Mouse (Mus musculus): ENCODE results near the gene Plxnd1.

Gene Plxnd1

GRCm38 (mm10) chr6:115978596-115978995 lies 16.2 kb downstream of the Plxnd1 start:
- no peak for DNase-seq (ENCODE audit: low spot score)

GRCm38 (mm10) chr6:115977810-115978209 lies 17.0 kb downstream of the Plxnd1 start:
- no peak for DNase-seq (ENCODE audit: low spot score)

- DNase-seq (ENCODE audit: low spot score), result no peak
These were observed 19.2 kb downstream of the Plxnd1 start for GRCm38 (mm10) chr6:115975606-115976005.

GRCm38 (mm10) chr6:115973881-115974662 lies 20.7 kb downstream of the Plxnd1 start:
- DNase-seq (ENCODE audit: low spot score), result no peak

GRCm38 (mm10) chr6:115973139-115973875 lies 21.5 kb downstream of the Plxnd1 start:
- DNase-seq (ENCODE audit: low spot score), result no peak

GRCm38 (mm10) chr6:115972083-115972764 lies 22.6 kb downstream of the Plxnd1 start:
- no peak for DNase-seq (ENCODE audit: low spot score)

- DNase-seq (ENCODE audit: low spot score), result no peak
These were observed 23.3 kb downstream of the Plxnd1 start for GRCm38 (mm10) chr6:115971273-115972060.

GRCm38 (mm10) chr6:115969952-115970351 lies 24.9 kb downstream of the Plxnd1 start:
- no peak for DNase-seq (ENCODE audit: low spot score)

- DNase-seq (ENCODE audit: low spot score), result no peak
These were observed 25.7 kb downstream of the Plxnd1 start for GRCm38 (mm10) chr6:115969103-115969502.

GRCm38 (mm10) chr6:115968700-115969099 lies 26.1 kb downstream of the Plxnd1 start:
- DNase-seq (ENCODE audit: low spot score), result no peak

GRCm38 (mm10) chr6:115968086-115968485 lies 26.7 kb downstream of the Plxnd1 start:
- DNase-seq (ENCODE audit: low spot score), result no peak

- no peak for DNase-seq (ENCODE audit: low spot score)
These were observed 27.4 kb downstream of the Plxnd1 start for GRCm38 (mm10) chr6:115967291-115967880.

- no peak for DNase-seq (ENCODE audit: low spot score)
These were observed 28.4 kb downstream of the Plxnd1 start for GRCm38 (mm10) chr6:115966227-115966966.

- no peak for DNase-seq (ENCODE audit: low spot score)
These were observed 31.1 kb downstream of the Plxnd1 start for GRCm38 (mm10) chr6:115963656-115964055.

GRCm38 (mm10) chr6:115962439-115963085 lies 32.2 kb downstream of the Plxnd1 start:
- no peak for DNase-seq (ENCODE audit: low spot score)

GRCm38 (mm10) chr6:115961743-115962142 lies 33.1 kb downstream of the Plxnd1 start:
- no peak for DNase-seq (ENCODE audit: low spot score)

- no peak for DNase-seq (ENCODE audit: low spot score)
These were observed 34.5 kb downstream of the Plxnd1 start for GRCm38 (mm10) chr6:115960322-115960721.

GRCm38 (mm10) chr6:115959151-115959691 lies 35.6 kb downstream of the Plxnd1 start:
- no peak for DNase-seq (ENCODE audit: low spot score)

GRCm38 (mm10) chr6:115958445-115958844 lies 36.4 kb downstream of the Plxnd1 start:
- no peak for DNase-seq (ENCODE audit: low spot score)

- no peak for DNase-seq (ENCODE audit: low spot score)
These were observed 37.1 kb downstream of the Plxnd1 start for GRCm38 (mm10) chr6:115957681-115958080.
